Mouse (Mus musculus) myocyte (in vitro differentiated cells): ENCODE data around the gene Hsd17b14. TPM values are rescaled to one million over a fixed set of nuclear protein-coding genes. Genes with fewer than 3 reads are reported as not detected.

Experiments
- H3K27me3 ChIP-seq: one replicate; pipeline ENCODE4 v1.6.1; 2011; ENCODE audit not compliant: control insufficient read depth, insufficient read depth, insufficient read length
- H3K36me3 ChIP-seq: one replicate; pipeline ENCODE4 v1.6.1; 2011; ENCODE audit not compliant: control insufficient read depth, insufficient read depth
- H3K4me2 ChIP-seq: one replicate; pipeline ENCODE4 v1.6.1; 2011; ENCODE audit warnings: low read depth, control low read depth
- H3K4me3 ChIP-seq: one replicate; pipeline ENCODE4 v1.5.1; 2011; ENCODE audit warnings: mild to moderate bottlenecking, control low read depth, moderate library complexity
- H3K79me2 ChIP-seq: one replicate; pipeline ENCODE4 v1.6.1; 2011; ENCODE audit not compliant: control insufficient read depth, insufficient read depth
- H3ac ChIP-seq: one replicate; pipeline ENCODE4 v1.6.1; 2011; ENCODE audit not compliant: control insufficient read depth, insufficient read length
- CEBPB ChIP-seq: IDR thresholded peaks from 2 replicates; pipeline ENCODE4 v1.6.1; 2011; ENCODE audit warnings: mild to moderate bottlenecking, moderate library complexity; ENCODE audit not compliant: poor library complexity, insufficient read depth, severe bottlenecking
- E2F4 ChIP-seq: IDR thresholded peaks from one replicate; pipeline ENCODE4 v1.6.1; 2011; ENCODE audit warnings: mild to moderate bottlenecking, control low read depth, moderate library complexity; ENCODE audit not compliant: insufficient read depth
- MAX ChIP-seq: IDR thresholded peaks from one replicate; pipeline ENCODE4 v1.6.1; 2011; ENCODE audit warnings: low read depth, mild to moderate bottlenecking, control low read depth
- MYOD1 ChIP-seq, 3 experiments: IDR thresholded peaks; one replicate each; pipeline ENCODE4 v1.6.1; 2011; ENCODE audit warnings: control low read depth in 2 of 3, low read depth in 2 of 3, mild to moderate bottlenecking in 2 of 3, moderate library complexity in 1 of 3; ENCODE audit not compliant: insufficient read length in 2 of 3, control insufficient read depth in 1 of 3
- MYOG ChIP-seq, 3 experiments: IDR thresholded peaks; one replicate each; pipeline ENCODE4 v1.6.1; 2011; ENCODE audit warnings: control low read depth in 2 of 3, low read depth in 2 of 3, mild to moderate bottlenecking in 2 of 3; ENCODE audit not compliant: insufficient read length in 2 of 3, control insufficient read depth in 1 of 3, insufficient read depth in 1 of 3
- POLR2A ChIP-seq: IDR thresholded peaks from one replicate; pipeline ENCODE4 v1.6.1; 2011; ENCODE audit warnings: low read depth, mild to moderate bottlenecking, control low read depth, moderate library complexity; ENCODE audit not compliant: insufficient read length
- POLR2AphosphoS2 ChIP-seq: IDR thresholded peaks from one replicate; pipeline ENCODE4 v1.6.1; 2011; ENCODE audit warnings: low read depth, control low read depth; ENCODE audit not compliant: insufficient read length
- REST ChIP-seq: IDR thresholded peaks from one replicate; pipeline ENCODE4 v1.6.1; 2011; ENCODE audit warnings: mild to moderate bottlenecking, control low read depth, moderate library complexity; ENCODE audit not compliant: insufficient read depth, insufficient read length
- SRF ChIP-seq: IDR thresholded peaks from one replicate; pipeline ENCODE4 v1.6.1; 2011; ENCODE audit warnings: low read depth; ENCODE audit not compliant: control insufficient read depth, insufficient read length
- TCF12 ChIP-seq: IDR thresholded peaks from one replicate; pipeline ENCODE4 v1.6.1; 2011; ENCODE audit warnings: mild to moderate bottlenecking, control low read depth; ENCODE audit not compliant: poor library complexity, insufficient read depth, severe bottlenecking
- TCF3 ChIP-seq: IDR thresholded peaks from one replicate; pipeline ENCODE4 v1.6.1; 2011; ENCODE audit warnings: low read depth, control low read depth; ENCODE audit not compliant: insufficient read length
- USF1 ChIP-seq: IDR thresholded peaks from one replicate; pipeline ENCODE4 v1.6.1; 2011; ENCODE audit warnings: low read depth, mild to moderate bottlenecking, control low read depth, moderate library complexity
- polyA plus RNA-seq: library from polyadenylated mRNA; unstranded; fragments of >200 nt; fragmentation: generic; extraction: Trizol; gene quantifications from one replicate; pipeline ENCODE4 v1.2.1, GENCODE M21; 2012; ENCODE audit warnings: missing spikeins

Hsd17b14 gene
- polyA plus RNA-seq, 1 experiment: 1.9 TPM

- Histone ChIP-seq H3K27me3 (no peaks in the 10 kb centered on the region), H3K4me2 (no peak overlapping the region), H3K36me3 (peaks cover 30% of the 10 kb centered on the region), H3K4me3 (no peak overlapping the region), H3ac (no peak overlapping the region), H3K79me2 (peaks cover 24% of the 10 kb centered on the region)
- TF ChIP-seq POLR2A: no peak
- no peak for TF ChIP-seq REST
- TF ChIP-seq MYOG (IDR thresholded peaks at IDR 0.05; ENCODE audit: control insufficient read depth in 1 of 3, insufficient read depth in 1 of 3, insufficient read length in 2 of 3, low read depth in 2 of 3): no peak
- TF ChIP-seq MYOD1 (IDR thresholded peaks at IDR 0.05; ENCODE audit: control insufficient read depth in 1 of 3, insufficient read length in 2 of 3, low read depth in 2 of 3): no peak
- no peak for TF ChIP-seq POLR2AphosphoS2
- no peak for TF ChIP-seq TCF12
- TF ChIP-seq SRF: no peak
- TF ChIP-seq CEBPB: no peak
- no peak for TF ChIP-seq MAX
- TF ChIP-seq TCF3: no peak
Observed at GRCm38 (mm10) chr7:45520605-45521004, 34.1 kb upstream of the Hsd17b14 start.

DNA sequence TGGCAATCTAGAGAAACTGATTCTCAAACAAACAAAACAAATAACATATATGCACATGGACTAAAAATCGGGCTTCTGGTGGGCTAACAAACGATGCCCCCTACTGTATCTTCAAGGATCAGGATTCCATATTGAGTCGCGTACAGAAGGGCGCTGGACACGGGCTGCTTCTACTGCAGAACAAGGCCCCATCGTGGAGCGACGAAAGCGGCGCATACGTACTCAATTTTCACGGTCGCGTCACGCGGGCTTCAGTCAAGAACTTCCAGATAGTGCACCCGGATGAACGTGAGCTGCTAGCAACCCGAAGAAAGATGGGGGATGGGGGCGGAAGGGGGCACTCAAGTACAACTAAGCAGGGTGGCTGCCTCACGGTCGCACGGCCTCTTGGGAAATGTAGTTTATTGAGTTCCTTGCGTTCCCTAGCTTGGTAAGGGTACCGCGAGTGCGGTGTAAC, 32.9 kb upstream of the Hsd17b14 start:
- H3K27me3 ChIP-seq: no peaks in the 10 kb centered on the region
- TF ChIP-seq MAX: no peak
- no peak for TF ChIP-seq E2F4
- no peak for TF ChIP-seq SRF
- TF ChIP-seq POLR2AphosphoS2: peak; percentile 94
- peak; percentile 46 for TF ChIP-seq POLR2A
- no peak for TF ChIP-seq REST
- TF ChIP-seq USF1: no peak
- TF ChIP-seq MYOG (IDR thresholded peaks at IDR 0.05; ENCODE audit: control insufficient read depth in 1 of 3, insufficient read depth in 1 of 3, insufficient read length in 2 of 3, low read depth in 2 of 3): no peak
- no peak for TF ChIP-seq TCF3
- no peak for TF ChIP-seq MYOD1 (IDR thresholded peaks at IDR 0.05; ENCODE audit: control insufficient read depth in 1 of 3, insufficient read length in 2 of 3, low read depth in 2 of 3)
- H3K4me3 ChIP-seq: peak overlapping the region; percentile 100
- H3K4me2 ChIP-seq: peak overlapping the region; percentile 83
- H3K79me2 ChIP-seq: peaks cover 28% of the 10 kb centered on the region
- H3ac ChIP-seq: no peak overlapping the region
- H3K36me3 ChIP-seq: peaks cover 30% of the 10 kb centered on the region

DNA sequence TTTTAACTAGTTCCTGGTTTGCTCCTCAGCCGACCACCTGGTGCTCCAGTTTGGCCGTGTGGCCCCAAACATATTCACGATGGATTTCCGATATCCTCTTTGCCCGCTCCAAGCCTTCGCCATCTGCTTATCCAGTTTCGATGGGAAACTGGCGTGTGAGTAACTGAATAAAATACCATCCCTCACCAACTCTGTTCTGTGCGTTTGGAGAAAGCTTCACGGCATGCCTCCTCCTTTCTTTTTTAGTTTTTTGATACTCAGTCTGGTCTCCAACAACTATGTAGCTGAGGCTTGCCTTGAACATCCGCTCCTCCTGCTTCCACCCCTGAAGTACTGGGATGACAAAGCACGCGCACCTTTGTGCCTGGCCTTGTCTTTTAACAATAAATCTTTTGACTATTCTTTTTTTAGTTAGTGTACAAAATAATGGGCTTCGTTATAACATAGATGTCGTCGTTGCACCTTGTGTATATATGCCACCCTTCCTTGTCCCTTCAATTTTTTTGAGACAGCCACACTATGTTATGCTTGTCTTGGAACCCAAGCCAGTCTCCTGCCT, 32.4 kb upstream of the Hsd17b14 start:
- TF ChIP-seq TCF3 (no peak), USF1 (no peak), MYOG (IDR thresholded peaks at IDR 0.05; ENCODE audit: control insufficient read depth in 1 of 3, insufficient read depth in 1 of 3, insufficient read length in 2 of 3, low read depth in 2 of 3) (no peak), POLR2A (peak; percentile 44), E2F4 (no peak), REST (no peak), CEBPB (no peak), MYOD1 (IDR thresholded peaks at IDR 0.05; ENCODE audit: control insufficient read depth in 1 of 3, insufficient read length in 2 of 3, low read depth in 2 of 3) (no peak), POLR2AphosphoS2 (peak; percentile 71)
- Histone ChIP-seq H3K36me3 (peaks cover 30% of the 10 kb centered on the region), H3ac (no peak overlapping the region), H3K27me3 (no peaks in the 10 kb centered on the region), H3K4me2 (peak overlapping the region; percentile 83), H3K4me3 (peak overlapping the region; percentile 100), H3K79me2 (peaks cover 28% of the 10 kb centered on the region)

GRCm38 (mm10) chr7:45522957-45523676, 31.6 kb upstream of the Hsd17b14 start:
- peak overlapping the region; percentile 100 for H3K4me3 ChIP-seq
- H3K36me3 ChIP-seq: peaks cover 30% of the 10 kb centered on the region
- peak overlapping the region; percentile 83 for H3K4me2 ChIP-seq
- H3K27me3 ChIP-seq: no peaks in the 10 kb centered on the region
- peak overlapping the region; percentile 6 for H3ac ChIP-seq
- TF ChIP-seq POLR2AphosphoS2 (peak; percentile 78), POLR2A (peak; percentile 63), CEBPB (peak; percentile 92), MYOG (IDR thresholded peaks at IDR 0.05; ENCODE audit: control insufficient read depth in 1 of 3, insufficient read depth in 1 of 3, insufficient read length in 2 of 3, low read depth in 2 of 3) (no peak), TCF12 (no peak)
- H3K79me2 ChIP-seq: peaks cover 28% of the 10 kb centered on the region

DNA sequence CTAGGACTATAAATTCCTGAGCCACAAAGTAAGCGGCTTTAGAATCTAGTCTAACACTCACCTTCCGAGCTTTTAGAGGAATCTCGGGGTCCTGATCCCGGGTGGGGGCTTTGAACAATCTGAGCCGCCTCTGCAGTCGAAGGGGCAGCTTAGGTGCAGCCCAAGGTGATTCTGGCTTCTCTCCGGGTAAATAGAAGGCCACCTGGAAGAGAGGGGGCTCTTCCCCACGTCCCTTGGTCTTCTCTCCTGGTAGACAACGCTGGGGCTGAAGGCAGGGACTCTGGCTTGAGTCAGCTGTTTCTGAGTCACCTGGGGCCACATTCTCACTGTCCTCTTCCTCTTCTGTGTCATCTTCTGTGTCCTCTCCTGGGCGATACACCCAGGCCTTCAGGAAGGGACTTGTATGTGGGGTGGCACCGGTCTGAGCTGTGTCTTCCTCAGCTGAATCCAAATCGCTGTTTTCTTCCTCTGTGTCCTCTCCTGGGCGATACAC, 31.0 kb upstream of the Hsd17b14 start:
- H3ac ChIP-seq: peak overlapping the region; percentile 6
- H3K4me2 ChIP-seq: peak overlapping the region; percentile 83
- H3K27me3 ChIP-seq: no peaks in the 10 kb centered on the region
- peak overlapping the region; percentile 100 for H3K4me3 ChIP-seq
- peaks cover 30% of the 10 kb centered on the region for H3K36me3 ChIP-seq
- H3K79me2 ChIP-seq: peaks cover 28% of the 10 kb centered on the region
- peak; percentile 31 for TF ChIP-seq POLR2AphosphoS2
- no peak for TF ChIP-seq TCF3
- no peak for TF ChIP-seq MAX
